Mouse (Mus musculus) left cerebral cortex, adult 6 months (tissue): Measurements from ENCODE around the gene Gpx8. TPM values are rescaled to one million over a fixed set of nuclear protein-coding genes. Genes with fewer than 3 reads are reported as not detected.

Experiments used
- long read RNA-seq, 2 experiments: library from polyadenylated mRNA; unstranded; transcript quantifications; one replicate each; pipeline ENCODE4 v2.0.0; 2019 to 2020
- polyA plus RNA-seq: library from polyadenylated mRNA; unstranded; fragments of <200 nt; fragmentation: Nextera tagmentation; gene quantifications from 2 replicates; pipeline ENCODE4 v1.2.3, GENCODE M21; 2021

Gene Gpx8
- polyA plus RNA-seq, result 7.3 and 7.8 TPM in 2 replicates
- long read RNA-seq, experiment 1, partial matches to known transcripts, result 0 of 3 reads
- long read RNA-seq, experiment 1, other reads (novel, unspliced or antisense), result 0 of 3 reads
- long read RNA-seq, experiment 2, partial matches to known transcripts, result 0 of 8 reads
- long read RNA-seq, experiment 2, other reads (novel, unspliced or antisense), result 0 of 8 reads

DNA sequence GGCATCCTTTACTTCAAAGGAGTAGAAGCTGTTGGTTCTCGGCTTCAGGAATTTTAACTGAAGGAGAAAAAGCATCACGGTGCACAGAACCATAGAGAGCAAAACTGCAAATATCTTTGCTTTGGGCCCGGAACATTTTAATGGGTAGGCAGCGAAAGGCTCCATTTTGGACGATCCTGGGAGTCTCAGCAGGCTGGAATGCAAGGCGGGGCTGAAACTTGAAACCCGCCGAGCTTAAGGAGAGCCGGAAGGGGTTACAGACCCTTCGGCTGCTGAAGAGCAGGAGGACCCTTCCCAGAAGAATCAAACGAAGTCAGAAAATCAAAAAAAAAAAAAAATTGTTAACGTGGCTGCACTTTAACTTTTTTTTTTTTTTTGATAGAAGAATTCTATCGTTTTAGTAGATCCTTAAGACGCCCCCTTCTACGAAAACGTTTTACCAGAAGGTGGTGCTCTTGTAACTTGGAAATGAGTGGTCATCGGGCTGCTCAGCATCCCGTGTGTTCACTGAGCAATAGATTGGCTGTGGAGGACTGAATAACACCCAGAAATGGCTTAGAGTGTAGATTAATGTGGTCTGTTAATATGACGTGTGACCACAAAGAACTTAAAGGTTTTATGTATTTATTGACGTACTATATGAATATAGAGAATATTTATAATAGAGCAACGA is at the start of gene Gpx8:
Gene Gpx8, minus strand, starts transcription at position 200 of the 673 bp plus-strand sequence.

GRCm38 (mm10) chr13:113034950-113035421 is 11.2 kb downstream of the Gpx8 start, which contains the start of gene Cdc20b:
Gene Cdc20b (plus strand): TSS chr13:113035111.

DNA sequence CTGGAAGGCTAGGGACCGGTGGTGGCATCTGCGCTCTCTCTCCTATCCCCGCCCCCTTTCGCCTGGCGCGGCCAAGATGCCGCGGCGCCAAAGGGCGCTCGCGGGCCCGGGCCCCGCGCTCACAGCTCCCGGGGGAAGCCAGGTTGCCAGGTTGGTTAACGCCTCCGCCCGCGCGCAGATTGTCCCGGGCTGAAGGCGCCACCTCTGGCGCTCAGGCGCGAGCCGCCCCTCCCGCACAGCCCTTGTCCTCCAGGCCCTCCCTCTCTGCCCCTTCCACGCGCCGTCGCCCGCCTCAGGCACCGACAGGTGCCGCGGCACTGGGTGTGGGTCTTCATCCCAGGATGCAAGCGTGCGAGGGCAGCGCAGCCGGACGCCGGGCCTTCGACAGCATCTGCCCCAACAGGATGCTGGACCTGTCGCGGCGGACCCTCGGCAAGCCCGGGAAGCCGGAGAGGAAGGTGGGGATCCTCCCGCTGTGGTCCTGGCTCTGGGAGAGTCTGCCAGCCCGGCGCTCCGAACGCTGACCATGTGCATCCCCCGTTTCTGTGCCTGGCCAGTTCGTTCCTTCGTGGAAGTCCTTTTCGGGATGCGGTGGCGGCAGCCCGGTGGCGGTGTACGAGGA is 52.6 kb downstream of the Gpx8 start, which contains the start of gene Mcidas:
Gene Mcidas, plus strand, starts transcription at position 315 of the 622 bp plus-strand sequence.

Other genes starting within 250 kb of the Gpx8 start
- gene Plpp1, start 245.6 kb downstream of the Gpx8 start, polyA plus RNA-seq, result 55.0 and 68.4 TPM in 2 replicates
- gene Mtrex, start 119.0 kb downstream of the Gpx8 start, polyA plus RNA-seq, result 20.2 and 22.8 TPM in 2 replicates
- 13.4 and 17.0 TPM in 2 replicates for gene Dhx29, start 119.0 kb downstream of the Gpx8 start, polyA plus RNA-seq
- gene Ccno, start 58.6 kb downstream of the Gpx8 start, polyA plus RNA-seq, result 1.7 and 3.0 TPM in 2 replicates
- gene Mcidas, start 52.6 kb downstream of the Gpx8 start, polyA plus RNA-seq, result 0.30 and 0.37 TPM in 2 replicates
- not detected in 2 replicates for gene Cdc20b, start 11.3 kb downstream of the Gpx8 start, polyA plus RNA-seq
- not detected in 2 replicates for gene Gzma, start 54.6 kb upstream of the Gpx8 start, polyA plus RNA-seq
- gene Esm1, start 163.2 kb upstream of the Gpx8 start, polyA plus RNA-seq, result 0.05 and 0.15 TPM in 2 replicates
- gene Gzmk, start 179.5 kb upstream of the Gpx8 start, polyA plus RNA-seq, result 0.09 and 0.21 TPM in 2 replicates
- 0.04 and 0.16 TPM in 2 replicates for gene BC067074, start 246.7 kb upstream of the Gpx8 start, polyA plus RNA-seq